Mouse (Mus musculus) heart, postnatal 25 days (tissue): ENCODE data around the gene Amot. TPM values are rescaled to one million over a fixed set of nuclear protein-coding genes. Genes with fewer than 3 reads are reported as not detected.

Experiments used
- DNase-seq: peaks from one replicate; pipeline ENCODE4 v3.0.0; 2022; ENCODE audit warnings: low spot score
- intact Hi-C: fragments of 180-260 bp; cut with DNase I; formaldehyde crosslinking; loops from one replicate; pipeline ENCODE4 v1.15.1; 2025
- total RNA-seq, 2 experiments: library from RNA; stranded (reverse); gene quantifications; 2 replicates each; pipeline ENCODE4 v1.2.3; 2021

Amot gene
- total RNA-seq, 2 experiments from 2014 or later: 4.9 to 6.2 TPM

GRCm38 (mm10) chrX:145485495-145485894 is 19.5 kb downstream of the Amot start:
- intact Hi-C loops: no loop called here
- no peak for DNase-seq

GRCm38 (mm10) chrX:145483486-145484055 is 21.4 kb downstream of the Amot start:
- intact Hi-C loops: no loop called here
- no peak for DNase-seq

- intact Hi-C loops: no loop called here
- no peak for DNase-seq
Observed at GRCm38 (mm10) chrX:145482383-145482782, 22.6 kb downstream of the Amot start.

- DNase-seq: no peak
- intact Hi-C loops: no loop called here
Observed at GRCm38 (mm10) chrX:145479942-145480341, 25.0 kb downstream of the Amot start.

- intact Hi-C loops: no loop called here
- DNase-seq: no peak
Observed at GRCm38 (mm10) chrX:145477725-145478194, 27.2 kb downstream of the Amot start.

GRCm38 (mm10) chrX:145477003-145477724 is 27.8 kb downstream of the Amot start:
- DNase-seq: no peak
- intact Hi-C loops: no loop called here

- intact Hi-C loops: no loop called here
- DNase-seq: no peak
Observed at GRCm38 (mm10) chrX:145468264-145468663, 36.7 kb downstream of the Amot start.

- intact Hi-C loops: no loop called here
- DNase-seq: no peak
Observed at GRCm38 (mm10) chrX:145463524-145463923, 41.5 kb downstream of the Amot start.

GRCm38 (mm10) chrX:145461339-145461738 is 43.6 kb downstream of the Amot start:
- no peak for DNase-seq
- intact Hi-C loops: no loop called here

GRCm38 (mm10) chrX:145456251-145456650 is 48.7 kb downstream of the Amot start:
- intact Hi-C loops: no loop called here
- no peak for DNase-seq

GRCm38 (mm10) chrX:145455629-145456028 is 49.4 kb downstream of the Amot start:
- intact Hi-C loops: no loop called here

GRCm38 (mm10) chrX:145454828-145455227 is 50.2 kb downstream of the Amot start:
- intact Hi-C loops: no loop called here
- DNase-seq: no peak

More at GRCm38 (mm10) chrX:145455629-145456028, 49.4 kb downstream of the Amot start:
- DNase-seq: no peak

- intact Hi-C loops: no loop called here
- no peak for DNase-seq
Observed at GRCm38 (mm10) chrX:145441526-145441925, 63.5 kb downstream of the Amot start.

GRCm38 (mm10) chrX:145433652-145434051 is 71.3 kb downstream of the Amot start:
- no peak for DNase-seq
- intact Hi-C loops: no loop called here

GRCm38 (mm10) chrX:145430836-145431570 is 74.0 kb downstream of the Amot start:
- DNase-seq: no peak
- intact Hi-C loops: no loop called here

- no peak for DNase-seq
- intact Hi-C loops: no loop called here
Observed at GRCm38 (mm10) chrX:145428811-145429210, 76.2 kb downstream of the Amot start.

- no peak for DNase-seq
- intact Hi-C loops: no loop called here
Observed at GRCm38 (mm10) chrX:145424026-145424425, 81.0 kb downstream of the Amot start.

GRCm38 (mm10) chrX:145414319-145414718 is 90.7 kb downstream of the Amot start:
- intact Hi-C loops: no loop called here
- DNase-seq: no peak

GRCm38 (mm10) chrX:145411425-145411824 is 93.6 kb downstream of the Amot start:
- intact Hi-C loops: no loop called here
- DNase-seq: no peak

GRCm38 (mm10) chrX:145406052-145406451 is 98.9 kb downstream of the Amot start:
- DNase-seq: no peak
- intact Hi-C loops: no loop called here

GRCm38 (mm10) chrX:145401926-145402325 is 103.1 kb downstream of the Amot start:
- intact Hi-C loops: loop anchor here (5.0 kb wide), 1 partner anchor 270 kb away; no protein-coding TSS in a partner anchor
- DNase-seq: no peak
